Mouse (Mus musculus) T-cell, adult 2 months (primary cell): Measurements from ENCODE around the gene Kiss1.

Experiments
- DNase-seq: peaks from one replicate; pipeline ENCODE4 v3.0.0; 2022; ENCODE audit warnings: low spot score

Gene Kiss1

GRCm38 (mm10) chr1:133363276-133364021 is 41.8 kb downstream of the Kiss1 start, which contains the start of gene Etnk2:
Gene Etnk2 (plus strand): TSS chr1:133363572.
- peak; percentile 37 for DNase-seq

DNA sequence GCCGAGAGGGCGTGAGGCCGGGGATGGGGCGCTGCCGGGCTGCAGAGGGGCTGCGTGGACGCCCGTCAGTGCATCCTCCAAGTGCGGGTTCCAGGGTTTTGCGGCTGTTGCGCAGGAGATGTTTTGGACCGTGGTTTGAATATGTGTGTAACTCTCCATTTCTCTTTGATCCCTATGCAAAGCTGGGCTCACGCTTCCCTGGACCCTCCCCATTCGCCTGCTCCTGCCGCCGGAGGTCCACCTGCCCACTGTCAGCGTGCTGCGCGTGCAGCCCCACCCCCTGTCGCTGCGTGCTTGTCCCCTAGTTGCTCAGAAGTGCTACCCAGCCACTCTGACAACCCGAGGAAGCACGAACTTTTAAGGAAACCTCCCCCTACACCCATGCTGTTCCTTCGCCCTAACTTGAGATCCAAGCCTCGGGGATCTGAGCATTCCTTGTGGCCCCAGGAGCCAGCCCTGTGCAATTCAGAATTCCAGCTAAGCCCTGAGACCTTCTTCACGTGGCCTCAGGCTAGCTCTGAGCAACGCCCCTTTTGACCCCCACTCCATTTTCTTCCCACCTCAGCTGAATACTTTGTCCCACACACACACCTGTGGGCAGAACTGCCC is 42.5 kb downstream of the Kiss1 start:
- DNase-seq = no peak

GRCm38 (mm10) chr1:133364890-133365289 is 43.2 kb downstream of the Kiss1 start:
- DNase-seq = no peak

- no peak for DNase-seq
Observed at GRCm38 (mm10) chr1:133366951-133367605, 45.4 kb downstream of the Kiss1 start.

DNA sequence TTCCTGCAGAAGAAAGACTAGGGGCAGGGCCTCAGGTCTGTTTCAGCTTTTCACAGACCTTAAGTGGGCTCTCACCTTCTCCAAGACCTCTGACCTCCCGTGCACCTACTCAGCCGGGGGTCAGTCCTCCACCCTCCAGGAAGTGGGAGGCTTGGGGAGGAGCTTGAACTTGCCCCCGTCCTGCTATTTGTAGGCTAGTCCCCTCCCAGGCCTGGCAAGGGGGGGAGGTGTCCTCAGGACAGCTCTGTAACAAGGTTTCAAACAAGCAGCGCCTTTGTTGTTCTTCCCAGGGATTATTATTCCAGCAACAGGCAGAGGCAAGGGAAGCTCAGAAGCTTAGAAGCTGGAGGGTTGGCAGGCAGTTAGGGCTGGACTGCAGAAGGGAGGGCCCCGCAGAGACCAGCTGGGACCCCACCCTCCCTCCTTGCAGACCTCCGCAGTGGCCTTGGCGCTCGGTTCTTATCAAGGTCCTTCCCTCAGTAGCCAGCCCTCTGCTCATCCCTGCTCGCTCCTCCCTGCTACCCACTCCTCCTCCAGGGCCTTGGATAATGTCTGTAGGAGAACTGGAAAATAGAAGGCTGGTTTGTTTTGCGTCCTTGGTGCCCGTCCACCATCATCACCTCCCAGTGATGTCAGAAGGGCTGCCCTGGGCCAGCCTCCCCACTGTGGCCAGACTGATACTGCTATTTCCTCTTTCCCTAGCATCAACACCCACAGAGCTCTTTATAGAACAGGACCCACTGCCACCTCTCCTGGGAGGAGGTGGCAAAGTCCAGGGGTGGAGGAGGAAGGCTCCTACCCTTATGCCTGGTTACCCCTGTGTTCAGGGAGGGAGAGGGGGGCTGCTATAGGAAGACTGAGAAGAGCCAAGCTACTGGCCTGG is 46.2 kb downstream of the Kiss1 start:
- no peak for DNase-seq

GRCm38 (mm10) chr1:133368644-133369043 is 47.0 kb downstream of the Kiss1 start:
- DNase-seq = no peak

GRCm38 (mm10) chr1:133370352-133370751 is 48.7 kb downstream of the Kiss1 start:
- DNase-seq = no peak

DNA sequence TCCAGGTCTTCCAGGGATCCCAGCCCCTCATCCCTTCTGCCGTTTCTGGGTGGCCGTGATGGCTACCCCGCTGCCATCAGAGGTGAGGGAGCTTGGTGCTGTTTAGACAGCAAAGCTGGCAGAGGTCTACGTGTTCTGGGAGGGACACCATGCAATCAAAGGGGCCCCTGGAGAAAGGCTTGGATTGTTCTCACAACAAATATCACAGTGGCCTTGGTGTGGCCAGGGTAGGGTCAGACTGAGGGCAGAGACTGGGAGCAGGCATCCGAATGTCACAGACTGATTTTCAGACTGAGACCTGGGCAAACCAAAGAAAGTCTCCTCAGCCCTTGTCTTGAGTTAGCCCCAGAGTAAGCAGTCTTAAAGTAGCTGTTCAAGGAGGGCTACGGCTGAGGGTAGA is 49.8 kb downstream of the Kiss1 start:
- DNase-seq = no peak

DNA sequence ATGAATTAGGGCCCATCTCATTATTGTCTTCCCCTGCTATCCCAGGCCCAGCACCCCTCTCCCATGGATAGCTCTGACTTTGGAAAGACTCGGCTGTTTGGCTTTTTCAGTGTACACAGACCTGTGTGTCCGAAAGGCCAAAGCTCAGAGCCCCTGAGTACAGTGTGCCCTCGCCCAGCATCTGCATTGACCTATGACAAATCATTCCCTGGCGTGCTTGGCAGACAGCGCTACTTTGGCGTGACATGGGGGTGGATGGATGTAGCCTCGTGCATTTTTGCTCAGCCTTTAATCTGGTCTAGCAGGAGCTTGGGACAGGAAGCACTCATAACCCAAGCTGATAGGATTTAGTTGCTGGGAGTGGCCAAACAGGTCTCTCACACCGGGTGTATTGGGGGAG is 50.4 kb downstream of the Kiss1 start:
- DNase-seq = no peak

- DNase-seq = no peak
Observed at GRCm38 (mm10) chr1:133375696-133376346, 54.1 kb downstream of the Kiss1 start.

DNA sequence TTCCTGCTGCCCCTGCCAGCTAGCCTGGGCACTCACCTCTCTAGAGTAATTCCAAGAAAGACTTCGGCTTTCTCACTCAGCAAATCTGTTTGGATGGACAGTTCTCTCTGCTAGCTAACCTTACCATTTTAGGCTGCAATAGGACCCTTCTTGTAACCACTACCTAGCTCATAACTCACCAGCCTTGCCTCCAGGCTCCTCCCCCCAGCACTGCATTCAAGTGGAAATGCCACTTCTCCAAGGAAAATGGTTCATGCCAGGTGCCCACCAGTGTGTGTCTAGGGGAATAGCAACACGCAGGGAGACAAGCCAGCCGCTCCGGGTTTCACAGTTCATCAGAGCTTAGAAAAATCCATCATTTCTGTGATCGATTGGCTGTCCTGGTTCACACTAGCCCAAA is 55.9 kb downstream of the Kiss1 start:
- DNase-seq = no peak
